Mouse (Mus musculus) sigmoid colon, adult 10 weeks (tissue): ENCODE results near the gene Olfr1385. TPM values are rescaled to one million over a fixed set of nuclear protein-coding genes. Genes with fewer than 3 reads are reported as not detected.

ENCODE experiments used
- polyA plus RNA-seq: library from polyadenylated mRNA; stranded (reverse); fragments of 350-450 nt; fragmentation: Illumina TruSeq; extraction: RNeasy Lipid Tissue Mini Kit (QIAGEN cat#74804); gene quantifications from one replicate; pipeline ENCODE4 v1.2.3, GENCODE M21; 2014; ENCODE audit warnings: low read depth, low replicate concordance

Olfr1385 gene
- not detected for polyA plus RNA-seq

GRCm38 (mm10) chr11:49488770-49489169 lies at the start of gene Olfr1385:
Gene Olfr1385 (plus strand): TSS chr11:49489070.

GRCm38 (mm10) chr11:49455043-49455442 lies 33.8 kb upstream of the Olfr1385 start, which contains the start of gene Olfr1387:
Gene Olfr1387 (plus strand): TSS chr11:49455343.

GRCm38 (mm10) chr11:49464746-49465145 lies 24.1 kb upstream of the Olfr1385 start, which contains the start of gene Olfr1386:
Gene Olfr1386 (plus strand): TSS chr11:49465046.

GRCm38 (mm10) chr11:49519348-49519747 lies 30.5 kb downstream of the Olfr1385 start, which contains the start of gene Olfr1383:
Gene Olfr1383 (plus strand): TSS chr11:49519648.

GRCm38 (mm10) chr11:49527947-49528346 lies 39.1 kb downstream of the Olfr1385 start, which contains the start of gene Olfr1382:
Gene Olfr1382 (plus strand): TSS chr11:49528247.

GRCm38 (mm10) chr11:49543149-49543548 lies 54.3 kb downstream of the Olfr1385 start, which contains the start of gene Olfr1381:
Gene Olfr1381 (plus strand): TSS chr11:49543449.

Other genes starting within 250 kb of the Olfr1385 start
- gene Mgat1, start 244.9 kb upstream of the Olfr1385 start, polyA plus RNA-seq: 26.3 TPM
- not detected for gene Olfr1393, start 210.8 kb upstream of the Olfr1385 start, polyA plus RNA-seq
- gene Olfr1392, start 203.8 kb upstream of the Olfr1385 start, polyA plus RNA-seq: not detected
- not detected for gene Olfr10, start 184.3 kb upstream of the Olfr1385 start, polyA plus RNA-seq
- gene Olfr1391, start 166.3 kb upstream of the Olfr1385 start, polyA plus RNA-seq: not detected
- not detected for gene Olfr1390, start 153.9 kb upstream of the Olfr1385 start, polyA plus RNA-seq
- gene Olfr1389, start 66.0 kb upstream of the Olfr1385 start, polyA plus RNA-seq: not detected
- not detected for gene Olfr1388, start 52.4 kb upstream of the Olfr1385 start, polyA plus RNA-seq
- gene Olfr1387, start 33.7 kb upstream of the Olfr1385 start, polyA plus RNA-seq: not detected
- gene Olfr1386, start 24.0 kb upstream of the Olfr1385 start, polyA plus RNA-seq: not detected
- not detected for gene Olfr1384, start 17.7 kb downstream of the Olfr1385 start, polyA plus RNA-seq
- gene Olfr1383, start 30.6 kb downstream of the Olfr1385 start, polyA plus RNA-seq: not detected
- not detected for gene Olfr1382, start 39.2 kb downstream of the Olfr1385 start, polyA plus RNA-seq
- gene Olfr1381, start 54.4 kb downstream of the Olfr1385 start, polyA plus RNA-seq: not detected
- gene Olfr1380, start 67.8 kb downstream of the Olfr1385 start, polyA plus RNA-seq: not detected
- gene Flt4, start 120.2 kb downstream of the Olfr1385 start, polyA plus RNA-seq: 1.1 TPM
- not detected for gene Scgb3a1, start 174.5 kb downstream of the Olfr1385 start, polyA plus RNA-seq
- 218 TPM for gene Cnot6, start 223.7 kb downstream of the Olfr1385 start, polyA plus RNA-seq